Mouse (Mus musculus) thymus, adult 2 months (tissue): Measurements from ENCODE around the gene Sorbs1.

ENCODE experiments used
- CTCF ChIP-seq: fragments of 200-500 bp; IDR thresholded peaks from 2 replicates; pipeline ENCODE4 v1.5.1; 2012; ENCODE audit warnings: mild to moderate bottlenecking, control low read depth, low read length, moderate library complexity, borderline replicate concordance; ENCODE audit not compliant: control insufficient read depth, poor library complexity, insufficient read depth; ENCODE audit errors: extremely low read depth
- POLR2A ChIP-seq: fragments of 200-500 bp; IDR thresholded peaks from 2 replicates; pipeline ENCODE4 v1.6.1; 2012; ENCODE audit warnings: mild to moderate bottlenecking, low read length, control low read depth, moderate library complexity; ENCODE audit not compliant: control insufficient read depth, poor library complexity, insufficient read depth; ENCODE audit errors: extremely low read depth

DNA sequence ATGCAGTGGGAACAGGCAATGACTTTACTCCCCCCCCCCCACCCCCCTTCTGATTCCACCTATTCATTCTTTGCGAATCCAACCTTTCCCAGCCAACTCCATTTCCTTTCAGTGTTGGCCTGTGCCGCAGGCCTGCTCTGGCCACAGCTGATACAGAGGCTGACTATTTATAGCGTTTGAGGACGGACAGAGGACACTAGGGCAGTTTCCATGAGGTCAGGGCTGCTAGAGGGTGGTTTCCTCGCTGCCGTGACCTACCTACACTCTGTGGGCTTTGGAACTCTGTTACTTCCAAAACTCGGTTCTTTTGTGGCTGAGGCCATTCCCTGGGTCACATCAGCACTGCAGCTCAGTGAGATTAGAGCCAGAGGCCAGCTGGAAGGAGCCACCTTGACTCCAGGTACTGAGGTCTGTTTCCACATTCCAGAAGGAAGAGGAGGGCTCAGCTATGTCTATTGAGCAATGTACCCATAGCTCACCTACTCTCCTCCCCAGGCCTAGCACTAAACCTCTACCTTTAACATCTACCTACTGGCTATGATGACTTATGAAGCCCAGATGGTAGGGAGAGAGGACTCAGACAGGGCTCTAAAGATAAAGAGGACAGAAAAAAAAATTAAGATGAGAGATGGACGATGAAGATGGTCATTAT is 235.1 kb downstream of the Sorbs1 start:
- TF ChIP-seq CTCF, result no peak
- no peak for TF ChIP-seq POLR2A
